Comparison of ENCODE assay signal across 23 mouse cellular contexts in the genomic region with DNA sequence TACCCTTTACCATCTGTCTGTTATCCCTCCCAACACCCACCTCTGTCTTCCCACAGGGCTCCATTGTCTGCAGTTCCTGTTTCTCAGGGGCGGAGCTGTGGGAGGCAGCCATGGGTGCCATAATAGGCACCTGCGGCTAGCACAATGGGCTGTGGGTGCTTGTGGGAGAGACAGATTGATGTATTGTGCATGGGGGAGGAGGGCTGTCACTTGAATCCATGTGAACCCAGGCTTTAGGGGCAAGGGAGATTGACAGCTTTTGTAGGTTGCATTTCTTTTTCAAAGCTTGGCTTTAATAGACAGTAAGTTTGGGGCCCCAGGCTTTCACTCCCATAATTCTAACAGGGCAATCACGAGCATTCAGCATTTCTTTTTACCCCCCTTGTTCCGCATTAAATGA. TPM values are rescaled to one million over a fixed set of nuclear protein-coding genes. Genes with fewer than 3 reads are reported as not detected.
A peak's percentile ranks its signal among the peaks of the same experiment; 100 is the strongest.
DNase-seq lines count a peak whose midpoint lies in the region; ATAC-seq lines count a peak whose summit lies in the region.
"Had no signal": no experiment of that assay in that cellular context is flagged by ENCODE, and none has a peak within 500 bp of the region (broad histone marks: within the 10 kb centered on the region; RNA-seq: fewer than 3 reads in every experiment).

No protein-coding gene starts in this region.

- H3K4me3 ChIP-seq in hindbrain, embryonic 10.5 days: no peak overlapping the region
- H3K4me3 ChIP-seq in hindbrain, embryonic 16.5 days (ENCODE audit: low read length): no peak overlapping the region
- no peak overlapping the region for H3K4me3 ChIP-seq in embryonic facial prominence, embryonic 14.5 days (ENCODE audit: low read depth, low read length)
- no peak overlapping the region for H3K4me3 ChIP-seq in kidney, embryonic 14.5 days (ENCODE audit: low read length)
- H3K4me3 ChIP-seq: embryonic facial prominence, embryonic 12.5 days; heart, embryonic 15.5 days; layer of hippocampus, adult 2 months had no signal

- 21% methylated on average over 4 of the region's 4 CpGs for WGBS in hindbrain, embryonic 10.5 days
- 34% methylated on average over 4 of the region's 4 CpGs for WGBS in hindbrain, embryonic 16.5 days
- WGBS in embryonic facial prominence, embryonic 14.5 days: 42% methylated on average over 4 of the region's 4 CpGs
- 48% methylated on average over 4 of the region's 4 CpGs for WGBS in kidney, embryonic 14.5 days

- no peak overlapping the region for H3K9ac ChIP-seq in hindbrain, embryonic 16.5 days (ENCODE audit: low read depth, low read length)
- no peak overlapping the region for H3K9ac ChIP-seq in embryonic facial prominence, embryonic 14.5 days (ENCODE audit: low read depth, low read length)
- H3K9ac ChIP-seq in kidney, embryonic 14.5 days (ENCODE audit: low read depth, low read length): no peak overlapping the region
- H3K9ac ChIP-seq: embryonic facial prominence, embryonic 12.5 days; heart, embryonic 15.5 days; lung, embryonic 14.5 days had no signal

- no peak overlapping the region for H3K4me2 ChIP-seq in hindbrain, embryonic 16.5 days (ENCODE audit: low read length)
- no peak overlapping the region for H3K4me2 ChIP-seq in embryonic facial prominence, embryonic 14.5 days (ENCODE audit: low read depth, low read length)
- no peak overlapping the region for H3K4me2 ChIP-seq in kidney, embryonic 14.5 days (replicated peaks; ENCODE audit: low read depth, low read length)
- H3K4me2 ChIP-seq: embryonic facial prominence, embryonic 12.5 days; heart, embryonic 15.5 days; lung, embryonic 14.5 days had no signal

- no peak for ATAC-seq in hindbrain, embryonic 16.5 days
- peak; percentile 72; the same call in 1 of the 2 replicates for ATAC-seq in embryonic facial prominence, embryonic 14.5 days (ENCODE audit: low read depth)
- ATAC-seq in kidney, embryonic 14.5 days (ENCODE audit: low FRiP score, low TSS enrichment): no peak
- ATAC-seq: activated CD4-positive, CD25-positive, alpha-beta regulatory T cell, adult 4 months had no signal

- peak; percentile 36 for DNase-seq in hindbrain, embryonic 10.5 days (ENCODE audit: low spot score)
- DNase-seq in retina, postnatal 1 day: peak; percentile 27
- DNase-seq in retina, embryonic 14.5 days (ENCODE audit: low spot score): no peak
- DNase-seq in embryonic facial prominence, embryonic 14.5 days (ENCODE audit: low spot score): peak; percentile 5
- no peak for DNase-seq in frontal cortex, postnatal 36 days (ENCODE audit: low spot score in 2 of 2)
- no peak for DNase-seq in cerebellum, adult 11-12 months
- DNase-seq: adrenal gland, postnatal 25 days; cerebellum, adult 9-11 months; heart, adult 11 months; kidney, adult 11 months; kidney, postnatal 10 days; left cerebral cortex, postnatal 4 days; lung, embryonic 14.5 days; lung, postnatal 4 days; thymus, postnatal 4 days had no signal

- H3K27me3 ChIP-seq in hindbrain, embryonic 10.5 days (ENCODE audit: insufficient read depth, poor library complexity, severe bottlenecking): peaks cover 4% of the 10 kb centered on the region; the same call in 1 of the 2 replicates
- H3K27me3 ChIP-seq in hindbrain, embryonic 16.5 days (replicated peaks; ENCODE audit: control insufficient read depth, insufficient read depth, low read length): no peaks in the 10 kb centered on the region
- H3K27me3 ChIP-seq in embryonic facial prominence, embryonic 14.5 days (replicated peaks; ENCODE audit: control insufficient read depth, insufficient read depth, low read length): peaks cover 9% of the 10 kb centered on the region
- peaks cover 9% of the 10 kb centered on the region for H3K27me3 ChIP-seq in kidney, embryonic 14.5 days (ENCODE audit: control insufficient read depth, insufficient read depth, low read length)
- H3K27me3 ChIP-seq: CH12.LX; embryonic facial prominence, embryonic 12.5 days had no signal

- peaks cover 9% of the 10 kb centered on the region; the same call in 1 of the 2 replicates for H3K4me1 ChIP-seq in hindbrain, embryonic 10.5 days (replicated peaks)
- H3K4me1 ChIP-seq in hindbrain, embryonic 16.5 days (ENCODE audit: control insufficient read depth, insufficient read depth, low read depth, low read length): no peaks in the 10 kb centered on the region
- H3K4me1 ChIP-seq in embryonic facial prominence, embryonic 14.5 days (ENCODE audit: control insufficient read depth, insufficient read depth, low read length): no peaks in the 10 kb centered on the region
- no peaks in the 10 kb centered on the region for H3K4me1 ChIP-seq in kidney, embryonic 14.5 days (ENCODE audit: control insufficient read depth, insufficient read depth, low read length)
- H3K4me1 ChIP-seq: embryonic facial prominence, embryonic 12.5 days; heart, embryonic 15.5 days had no signal

- 0 out of 2 replicates have a peak, but pooled peaks cover 2% of the 10 kb centered on the region for H3K9me3 ChIP-seq in hindbrain, embryonic 10.5 days
- no peaks in the 10 kb centered on the region for H3K9me3 ChIP-seq in hindbrain, embryonic 16.5 days (ENCODE audit: control insufficient read depth, low read length)
- no peaks in the 10 kb centered on the region for H3K9me3 ChIP-seq in embryonic facial prominence, embryonic 14.5 days (ENCODE audit: control insufficient read depth, low read length)
- H3K9me3 ChIP-seq in kidney, embryonic 14.5 days (ENCODE audit: control insufficient read depth, low read length): no peaks in the 10 kb centered on the region
- H3K9me3 ChIP-seq: embryonic facial prominence, embryonic 12.5 days; heart, embryonic 15.5 days had no signal

- no peaks in the 10 kb centered on the region for H3K36me3 ChIP-seq in hindbrain, embryonic 10.5 days
- H3K36me3 ChIP-seq in hindbrain, embryonic 16.5 days (ENCODE audit: control insufficient read depth, insufficient read depth, low read length): no peaks in the 10 kb centered on the region
- no peaks in the 10 kb centered on the region for H3K36me3 ChIP-seq in embryonic facial prominence, embryonic 14.5 days (ENCODE audit: control insufficient read depth, insufficient read depth, low read length)
- H3K36me3 ChIP-seq in kidney, embryonic 14.5 days (ENCODE audit: control insufficient read depth, insufficient read depth, low read length): no peaks in the 10 kb centered on the region
- H3K36me3 ChIP-seq: embryonic facial prominence, embryonic 12.5 days; heart, embryonic 15.5 days had no signal

- no peak overlapping the region for H3K27ac ChIP-seq in hindbrain, embryonic 10.5 days
- H3K27ac ChIP-seq in hindbrain, embryonic 16.5 days (ENCODE audit: low read depth, low read length): no peak overlapping the region
- no peak overlapping the region for H3K27ac ChIP-seq in embryonic facial prominence, embryonic 14.5 days (replicated peaks; ENCODE audit: low read depth, low read length)
- H3K27ac ChIP-seq in kidney, embryonic 14.5 days (ENCODE audit: low read depth, low read length): no peak overlapping the region
- H3K27ac ChIP-seq: embryonic facial prominence, embryonic 12.5 days; heart, embryonic 15.5 days; layer of hippocampus, adult 2 months had no signal

RNA-seq across cellular contexts. Expression of a gene that starts 5.0 kb away (rescaled TPM):
- not detected in 2 replicates for polyA plus RNA-seq in hindbrain, embryonic 10.5 days (2016; fragmentation: Nextera tagmentation; extraction: Ambion mirVana)
- not detected in 2 replicates for polyA plus RNA-seq in hindbrain, embryonic 16.5 days (2015; fragmentation: Nextera tagmentation; extraction: Ambion mirVana)
- not detected in 2 replicates for polyA plus RNA-seq in embryonic facial prominence, embryonic 14.5 days (2014; fragmentation: Nextera tagmentation; extraction: Ambion mirVana)
- not detected in 2 replicates for polyA plus RNA-seq in kidney, embryonic 14.5 days (2014; fragmentation: Nextera tagmentation; extraction: Ambion mirVana)
- polyA plus RNA-seq: activated CD4-positive, CD25-positive, alpha-beta regulatory T cell, adult 4 months; embryonic facial prominence, embryonic 12.5 days; heart, embryonic 15.5 days; liver, adult 2 months; lung, embryonic 14.5 days had no signal

RNA-seq across cellular contexts. Expression of a gene that starts 48.4 kb away (rescaled TPM):
- 12.5 and 15.9 TPM in 2 replicates for polyA plus RNA-seq in hindbrain, embryonic 10.5 days (2016; fragmentation: Nextera tagmentation; extraction: Ambion mirVana)
- polyA plus RNA-seq in hindbrain, embryonic 16.5 days (2015; fragmentation: Nextera tagmentation; extraction: Ambion mirVana): 9.2 and 9.7 TPM in 2 replicates
- polyA plus RNA-seq in embryonic facial prominence, embryonic 14.5 days (2014; fragmentation: Nextera tagmentation; extraction: Ambion mirVana): 9.9 and 10.6 TPM in 2 replicates
- 10.6 and 15.9 TPM in 2 replicates for polyA plus RNA-seq in kidney, embryonic 14.5 days (2014; fragmentation: Nextera tagmentation; extraction: Ambion mirVana)

Comparison
In these comparisons a context has a peak if more than half of its experiments do, and no peak if none do; other contexts are left out.
1. DNase-seq: peak in hindbrain, embryonic 10.5 days (single experiment), retina, postnatal 1 day (single experiment) and embryonic facial prominence, embryonic 14.5 days (single experiment); none in retina, embryonic 14.5 days (single experiment), frontal cortex, postnatal 36 days (0 of 2) and cerebellum, adult 11-12 months (single experiment).